Mouse (Mus musculus) urinary bladder, postnatal 25 days (tissue): Measurements from ENCODE around the gene Acbd4.

Experiments
- DNase-seq: peaks from one replicate; pipeline ENCODE4 v3.0.0; 2022; ENCODE audit warnings: low spot score

Acbd4 gene

GRCm38 (mm10) chr11:103101481-103101865 is at the start of gene Acbd4, which contains the start of gene Plcd3:
Gene Acbd4, plus strand, starts transcription at chr11:103101682.
Gene Plcd3, minus strand, starts transcription at chr11:103101658.
- peak; percentile 75 for DNase-seq

- DNase-seq: no peak
These were observed 49.4 kb upstream of the Acbd4 start for GRCm38 (mm10) chr11:103052078-103052477.

GRCm38 (mm10) chr11:103053191-103054076 is 48.0 kb upstream of the Acbd4 start:
- DNase-seq: no peak

GRCm38 (mm10) chr11:103054798-103055197 is 46.7 kb upstream of the Acbd4 start:
- peak; percentile 68 for DNase-seq

GRCm38 (mm10) chr11:103056636-103057035 is 44.8 kb upstream of the Acbd4 start:
- DNase-seq: no peak

GRCm38 (mm10) chr11:103058499-103059085 is 42.9 kb upstream of the Acbd4 start:
- DNase-seq: no peak

GRCm38 (mm10) chr11:103066191-103067050 is 35.1 kb upstream of the Acbd4 start:
- DNase-seq: no peak

GRCm38 (mm10) chr11:103067051-103067361 is 34.5 kb upstream of the Acbd4 start:
- DNase-seq: no peak

- no peak for DNase-seq
These were observed 34.0 kb upstream of the Acbd4 start for GRCm38 (mm10) chr11:103067457-103068001.

GRCm38 (mm10) chr11:103068272-103068671 is 33.2 kb upstream of the Acbd4 start:
- DNase-seq: no peak

GRCm38 (mm10) chr11:103068884-103069283 is 32.6 kb upstream of the Acbd4 start:
- no peak for DNase-seq

GRCm38 (mm10) chr11:103069731-103070130 is 31.8 kb upstream of the Acbd4 start:
- DNase-seq: no peak

- no peak for DNase-seq
These were observed 31.1 kb upstream of the Acbd4 start for GRCm38 (mm10) chr11:103070322-103070880.

- no peak for DNase-seq
These were observed 27.8 kb upstream of the Acbd4 start for GRCm38 (mm10) chr11:103073671-103074070.

GRCm38 (mm10) chr11:103074121-103074650 is 27.3 kb upstream of the Acbd4 start:
- no peak for DNase-seq

- no peak for DNase-seq
These were observed 26.6 kb upstream of the Acbd4 start for GRCm38 (mm10) chr11:103074796-103075323.

GRCm38 (mm10) chr11:103076010-103076409 is 25.5 kb upstream of the Acbd4 start:
- DNase-seq: no peak

- DNase-seq: no peak
These were observed 24.9 kb upstream of the Acbd4 start for GRCm38 (mm10) chr11:103076581-103076980.

- no peak for DNase-seq
These were observed 23.4 kb upstream of the Acbd4 start for GRCm38 (mm10) chr11:103078131-103078530.

GRCm38 (mm10) chr11:103080323-103081091 is 21.0 kb upstream of the Acbd4 start:
- no peak for DNase-seq

- DNase-seq: no peak
These were observed 19.9 kb upstream of the Acbd4 start for GRCm38 (mm10) chr11:103081631-103082030.
